Mouse (Mus musculus) kidney, embryonic 14.5 days (tissue): ENCODE measurements around the gene Olfr507. TPM values are rescaled to one million over a fixed set of nuclear protein-coding genes. Genes with fewer than 3 reads are reported as not detected.
"Not testable (repeated sequence)": the region's sequence is repeated elsewhere in the genome, so short reads cannot be mapped to it uniquely, and the experiment has no call there.

Experiments used
- ATAC-seq: fragments of 200-750 bp; cut with Nextera tagmentation; 2 replicates; pipeline ENCODE4 v1.8.0; 2017; ENCODE audit warnings: moderate number of reproducible peaks, mild to moderate bottlenecking, moderate TSS enrichment, moderate library complexity; ENCODE audit not compliant: low FRiP score, low TSS enrichment
- H3K27ac ChIP-seq: fragments of 300-500 bp; sonication (generic); 2 replicates; pipeline ENCODE4 v1.5.1; 2014; ENCODE audit warnings: low read depth, mild to moderate bottlenecking, low read length, moderate library complexity, mixed read lengths
- H3K27me3 ChIP-seq: fragments of 300-500 bp; sonication (generic); 2 replicates; pipeline ENCODE4 v1.6.1; 2014; ENCODE audit warnings: mild to moderate bottlenecking, low read length; ENCODE audit not compliant: control insufficient read depth, insufficient read depth
- H3K36me3 ChIP-seq: fragments of 300-500 bp; sonication (generic); 2 replicates; pipeline ENCODE4 v1.6.1; 2014; ENCODE audit warnings: low read length, mixed read lengths; ENCODE audit not compliant: control insufficient read depth, insufficient read depth
- H3K4me1 ChIP-seq: fragments of 300-500 bp; sonication (generic); 2 replicates; pipeline ENCODE4 v1.6.1; 2014; ENCODE audit warnings: low read length, mixed read lengths; ENCODE audit not compliant: control insufficient read depth, insufficient read depth
- H3K4me2 ChIP-seq: fragments of 300-500 bp; sonication (generic); replicated peaks from 2 replicates; pipeline ENCODE4 v1.6.1; 2014; ENCODE audit warnings: low read depth, mild to moderate bottlenecking, low read length
- H3K4me3 ChIP-seq: fragments of 300-500 bp; sonication (generic); 2 replicates; pipeline ENCODE4 v1.5.1; 2014; ENCODE audit warnings: mild to moderate bottlenecking, low read length
- H3K9ac ChIP-seq: fragments of 300-500 bp; sonication (generic); 2 replicates; pipeline ENCODE4 v1.6.1; 2014; ENCODE audit warnings: low read depth, mild to moderate bottlenecking, low read length, moderate library complexity
- H3K9me3 ChIP-seq: fragments of 300-500 bp; sonication (generic); 2 replicates; pipeline ENCODE4 v1.6.1; 2016; ENCODE audit warnings: low read length; ENCODE audit not compliant: control insufficient read depth
- WGBS: fragments of 180-500 bp; shearing (Covaris S2); extraction: QIAGEN DNeasy Blood & Tissue Kit; methylation state at CpG from one replicate; pipeline ENCODE4 v1.1.7; 2014; 5-methylcytosine and 5-hydroxymethylcytosine counted together
- polyA plus RNA-seq: library from polyadenylated mRNA; unstranded; fragments of >200 nt; fragmentation: Nextera tagmentation; extraction: Ambion mirVana; gene quantifications from 2 replicates; pipeline ENCODE4 v1.2.1, GENCODE M21; 2014

Gene Olfr507
- not detected in 2 replicates for polyA plus RNA-seq

DNA sequence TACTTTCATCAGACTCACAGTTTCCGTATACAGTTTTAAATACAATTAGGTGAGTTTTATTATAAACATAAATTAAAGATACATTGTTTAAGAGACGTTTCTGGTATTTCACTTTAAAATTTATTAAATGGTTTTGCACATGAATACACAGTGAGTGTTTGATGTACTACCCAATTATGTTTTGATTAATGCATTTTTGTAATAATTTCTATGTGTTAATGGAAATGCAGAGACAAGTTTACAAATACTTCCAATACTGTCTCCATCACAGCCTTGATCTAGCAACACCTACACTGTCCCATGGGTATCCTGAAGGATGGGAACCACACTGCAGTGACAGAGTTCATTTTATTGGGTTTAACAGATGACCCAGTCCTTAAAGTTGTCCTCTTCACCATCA lies at the start of gene Olfr507:
Olfr507 (plus strand) TSS at position 301 of the 400 bp plus-strand sequence.
- 80% methylated on average over 2 of the region's 2 CpGs for WGBS
- no peak for ATAC-seq
- Histone ChIP-seq H3K9ac (no peak within 1 kb of the TSS), H3K4me2 (no peak within 1 kb of the TSS), H3K27ac (no peak within 1 kb of the TSS), H3K27me3 (no peaks in the 10 kb centered on the region), H3K36me3 (no peaks in the 10 kb centered on the region), H3K4me3 (no peak within 1 kb of the TSS), H3K4me1 (no peaks in the 10 kb centered on the region), H3K9me3 (no peaks in the 10 kb centered on the region)

DNA sequence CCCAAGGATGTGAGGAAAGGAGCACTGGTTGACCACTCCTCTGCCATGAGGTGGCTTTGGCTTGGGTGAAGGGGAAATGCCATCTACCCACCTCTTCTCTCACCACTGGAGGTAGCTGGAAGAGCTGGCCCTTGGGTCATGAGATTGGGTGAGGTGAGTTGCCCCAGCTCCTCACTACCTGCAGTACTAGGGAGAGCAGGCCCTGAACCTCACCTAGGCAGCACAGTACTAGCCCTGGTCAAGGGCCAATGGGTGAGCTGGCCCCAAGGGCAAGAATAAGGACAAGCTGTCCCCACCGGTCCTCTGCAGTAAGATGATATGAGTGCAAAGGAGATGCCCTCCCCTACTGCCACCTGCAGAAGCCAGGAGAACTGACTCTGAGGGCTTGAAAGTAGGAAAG lies 31.8 kb upstream of the Olfr507 start:
- Histone ChIP-seq H3K27me3 (no peaks in the 10 kb centered on the region), H3K27ac (no peak overlapping the region), H3K4me2 (no peak overlapping the region), H3K4me1 (no peaks in the 10 kb centered on the region), H3K4me3 (no peak overlapping the region), H3K36me3 (no peaks in the 10 kb centered on the region), H3K9ac (no peak overlapping the region), H3K9me3 (no peaks in the 10 kb centered on the region)
- 92% methylated on average over 1 of the region's 1 CpGs for WGBS
- ATAC-seq: no peak

DNA sequence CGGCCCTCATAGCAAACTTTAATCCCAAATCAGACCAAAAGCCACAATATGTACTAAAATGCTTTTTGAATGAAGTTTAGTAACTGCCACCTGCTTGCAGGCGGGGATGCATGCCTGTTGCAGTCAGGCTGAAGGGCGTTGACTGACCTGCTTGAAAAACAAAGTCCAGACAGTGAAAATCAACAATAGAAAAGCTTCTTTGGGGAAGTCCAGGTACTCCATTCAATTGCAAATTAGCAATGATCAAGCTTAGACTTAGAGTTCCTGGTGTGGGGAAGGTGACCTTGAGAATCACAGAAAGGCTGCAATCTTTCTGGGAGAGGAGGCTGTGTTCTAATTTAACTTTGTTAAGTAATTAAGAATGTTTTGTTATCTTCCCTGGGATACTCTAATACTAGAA lies 19.7 kb upstream of the Olfr507 start:
- H3K36me3 ChIP-seq, H3K9ac ChIP-seq, H3K4me1 ChIP-seq, H3K4me2 ChIP-seq, ATAC-seq, H3K27me3 ChIP-seq, H3K27ac ChIP-seq, H3K9me3 ChIP-seq, H3K4me3 ChIP-seq: not testable (repeated sequence)
- 85% methylated on average over 3 of the region's 3 CpGs for WGBS

DNA sequence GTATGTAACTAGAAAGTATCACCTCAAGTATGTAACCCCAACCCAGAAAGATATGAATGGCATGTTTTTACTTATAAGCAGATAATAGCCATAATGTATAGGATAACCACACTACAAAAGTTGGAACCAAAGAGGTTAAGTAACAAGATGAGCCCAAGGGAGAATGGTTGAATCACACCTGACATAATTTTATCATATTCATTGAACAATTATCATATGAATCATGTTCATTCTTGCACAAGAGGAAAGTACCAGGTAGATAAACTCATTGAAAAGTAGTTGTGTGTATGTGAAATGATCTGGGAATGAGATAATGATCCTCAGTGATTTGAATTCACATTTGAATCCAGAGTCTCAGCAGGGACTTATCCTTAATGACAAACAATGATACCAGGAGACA lies 11.1 kb upstream of the Olfr507 start, which contains the start of gene Olfr506:
Olfr506 (plus strand) TSS at position 301 of the 400 bp plus-strand sequence.
- H3K4me3 ChIP-seq: no peak within 1 kb of the TSS
- H3K27me3 ChIP-seq: no peaks in the 10 kb centered on the region
- H3K4me1 ChIP-seq: no peaks in the 10 kb centered on the region
- no peaks in the 10 kb centered on the region for H3K36me3 ChIP-seq
- no peak for ATAC-seq
- H3K9ac ChIP-seq: no peak within 1 kb of the TSS
- H3K27ac ChIP-seq: no peak within 1 kb of the TSS
- no peaks in the 10 kb centered on the region for H3K9me3 ChIP-seq
- H3K4me2 ChIP-seq: no peak within 1 kb of the TSS

DNA sequence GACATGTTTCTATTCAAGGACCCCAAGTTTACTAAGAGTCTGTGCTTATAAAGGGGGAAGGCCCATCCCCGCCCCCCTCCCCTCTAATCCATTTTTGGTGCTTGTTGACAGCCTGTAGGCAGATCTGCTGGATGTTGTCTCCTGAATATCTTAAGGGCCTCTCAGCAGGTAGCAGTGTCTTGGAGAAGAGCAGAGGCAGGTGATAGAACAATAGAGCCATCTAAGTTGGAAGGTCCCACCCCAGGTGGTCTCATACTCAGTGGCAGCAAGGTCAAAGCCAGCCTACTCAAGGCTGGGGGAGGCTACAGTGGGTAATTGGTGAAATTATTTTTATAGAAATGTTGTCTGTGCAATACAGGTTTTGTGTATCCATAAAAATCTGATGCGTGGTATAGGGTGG lies 7.5 kb upstream of the Olfr507 start:
- Histone ChIP-seq H3K27ac (no peak overlapping the region), H3K4me1 (no peaks in the 10 kb centered on the region), H3K4me2 (no peak overlapping the region), H3K27me3 (no peaks in the 10 kb centered on the region), H3K36me3 (no peaks in the 10 kb centered on the region), H3K4me3 (no peak overlapping the region), H3K9ac (no peak overlapping the region), H3K9me3 (no peaks in the 10 kb centered on the region)
- ATAC-seq: no peak
- 90% methylated on average over 2 of the region's 2 CpGs for WGBS

DNA sequence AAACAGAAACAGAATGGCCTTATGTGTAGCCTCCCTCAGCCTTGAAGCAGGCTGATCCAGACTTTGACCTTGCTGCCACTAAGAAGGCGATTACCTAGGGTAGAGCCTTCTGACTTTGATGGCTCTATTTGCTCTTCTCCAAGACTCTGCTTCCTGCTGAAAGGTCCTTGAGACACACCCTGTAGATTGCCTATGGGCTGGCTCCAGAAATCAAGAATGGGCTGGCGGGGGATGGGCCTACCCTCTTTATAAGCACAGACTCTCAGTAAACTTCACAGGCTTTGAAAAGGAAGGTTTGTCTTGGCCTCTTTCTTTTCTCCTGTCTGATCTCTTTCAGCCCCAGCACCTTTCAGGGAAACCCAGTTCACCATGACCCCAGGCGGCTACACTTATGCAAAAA lies 4.8 kb upstream of the Olfr507 start:
- not testable (repeated sequence) for H3K4me2 ChIP-seq, ATAC-seq, H3K27me3 ChIP-seq, H3K36me3 ChIP-seq, H3K4me1 ChIP-seq, H3K4me3 ChIP-seq, H3K9ac ChIP-seq, H3K9me3 ChIP-seq, H3K27ac ChIP-seq
- WGBS: 61% methylated on average over 3 of the region's 3 CpGs

DNA sequence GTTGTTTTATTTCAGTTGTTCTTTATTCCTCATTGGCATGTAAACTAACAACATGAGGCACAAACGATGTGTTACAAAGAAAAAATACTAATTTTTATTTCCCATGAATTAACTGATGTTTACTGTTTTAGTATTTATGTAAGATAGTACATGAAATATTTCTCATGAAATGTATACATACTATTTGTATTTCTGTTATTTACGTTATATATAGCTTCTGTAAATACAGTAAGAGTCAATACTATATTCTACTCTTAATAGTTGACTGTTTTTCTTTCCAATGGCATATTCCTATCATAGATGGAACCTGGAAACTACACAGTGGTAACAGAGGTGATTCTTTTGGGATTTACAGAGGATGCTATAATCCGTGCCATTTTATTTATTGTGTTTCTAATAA lies 8.1 kb downstream of the Olfr507 start, which contains the start of gene Olfr508:
Olfr508 (plus strand) TSS at position 301 of the 400 bp plus-strand sequence.
- no peak within 1 kb of the TSS for H3K9ac ChIP-seq
- 86% methylated on average over 3 of the region's 3 CpGs for WGBS
- H3K4me1 ChIP-seq: no peaks in the 10 kb centered on the region
- no peak within 1 kb of the TSS for H3K4me2 ChIP-seq
- no peaks in the 10 kb centered on the region for H3K36me3 ChIP-seq
- no peak for ATAC-seq
- no peaks in the 10 kb centered on the region for H3K27me3 ChIP-seq
- H3K9me3 ChIP-seq: no peaks in the 10 kb centered on the region
- no peak within 1 kb of the TSS for H3K27ac ChIP-seq
- H3K4me3 ChIP-seq: no peak within 1 kb of the TSS

DNA sequence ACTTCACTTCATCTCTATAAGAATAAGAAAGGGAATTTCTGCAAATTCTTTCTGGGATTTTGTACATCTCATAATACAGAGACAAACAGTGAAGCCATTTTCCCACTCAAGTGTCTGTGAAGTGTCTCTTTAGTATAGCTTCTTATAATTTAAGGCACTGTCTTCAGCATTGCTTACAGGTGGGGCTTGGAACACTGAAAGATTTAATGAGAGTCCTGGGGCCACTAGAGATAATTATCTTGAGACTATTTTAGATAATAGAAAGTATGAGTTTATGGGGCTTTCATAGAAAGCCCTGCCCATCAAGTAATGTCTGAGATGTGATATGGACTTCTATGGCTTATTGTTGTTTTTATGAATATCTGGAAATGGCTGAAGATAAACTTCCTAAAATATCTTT lies 30.2 kb downstream of the Olfr507 start, which contains the start of gene Olfr509:
Olfr509 (minus strand) TSS at position 101 of the 400 bp plus-strand sequence.
- ATAC-seq: no peak
- Histone ChIP-seq H3K4me2 (no peak within 1 kb of the TSS), H3K27ac (no peak within 1 kb of the TSS), H3K9ac (no peak within 1 kb of the TSS), H3K4me3 (no peak within 1 kb of the TSS), H3K27me3 (no peaks in the 10 kb centered on the region), H3K36me3 (no peaks in the 10 kb centered on the region), H3K4me1 (no peaks in the 10 kb centered on the region), H3K9me3 (no peaks in the 10 kb centered on the region)

DNA sequence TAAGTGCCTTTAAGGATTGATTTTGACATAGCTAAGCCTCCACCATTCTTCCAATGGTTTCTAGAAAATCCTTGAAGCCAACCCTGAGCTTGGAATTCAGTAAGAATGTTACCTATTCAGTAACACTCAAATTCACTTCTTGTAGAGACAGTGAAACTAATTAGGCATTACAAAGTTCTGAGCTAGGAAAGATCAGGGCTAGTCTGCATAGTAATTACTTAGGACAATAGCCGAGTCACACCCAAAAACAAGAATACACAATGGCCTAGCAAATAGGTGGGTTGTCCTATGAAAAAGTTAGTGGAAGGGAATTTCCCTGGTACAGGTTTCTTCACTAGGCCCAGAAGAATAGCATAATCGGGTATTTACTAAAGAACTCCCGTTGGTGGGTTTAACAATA lies 40.8 kb downstream of the Olfr507 start:
- H3K4me2 ChIP-seq: no peak overlapping the region
- WGBS: 92% methylated on average over 3 of the region's 3 CpGs
- no peak overlapping the region for H3K27ac ChIP-seq
- no peaks in the 10 kb centered on the region for H3K36me3 ChIP-seq
- no peaks in the 10 kb centered on the region for H3K4me1 ChIP-seq
- H3K9ac ChIP-seq: no peak overlapping the region
- no peaks in the 10 kb centered on the region for H3K9me3 ChIP-seq
- H3K27me3 ChIP-seq: no peaks in the 10 kb centered on the region
- ATAC-seq: no peak
- no peak overlapping the region for H3K4me3 ChIP-seq
